Mouse (Mus musculus): ENCODE results near the gene Tlr13.

DNA sequence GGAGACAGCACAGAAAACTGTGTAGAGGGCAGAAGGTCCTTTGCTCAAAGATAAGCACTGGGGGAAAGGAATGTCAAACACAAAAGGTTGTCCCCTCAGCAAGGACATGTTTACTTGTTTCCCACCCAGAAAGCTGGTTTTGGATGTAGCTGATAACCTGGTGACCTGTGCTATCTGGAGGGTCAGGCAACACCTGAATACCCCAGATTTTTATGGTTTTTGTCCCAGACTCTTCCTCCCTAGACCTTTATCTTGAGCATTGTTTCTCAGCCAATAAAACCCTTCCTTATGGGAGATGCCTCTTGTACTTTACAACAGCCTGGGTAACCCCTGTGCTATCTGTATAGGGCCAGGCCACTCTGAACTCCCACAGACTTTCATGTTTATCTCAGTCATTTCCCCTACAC is 11.2 kb downstream of the Tlr13 start:
- TF ChIP-seq CTCF (IDR thresholded peaks at IDR 0.05; ENCODE audit: insufficient read depth, low read depth, low read length) = no peak
- TF ChIP-seq POLR2A (IDR thresholded peaks at IDR 0.05; ENCODE audit: insufficient read depth, low read depth, low read length) = no peak
